Mouse (Mus musculus) heart, postnatal 0 days (tissue): ENCODE measurements around the gene Tns1. TPM values are rescaled to one million over a fixed set of nuclear protein-coding genes. Genes with fewer than 3 reads are reported as not detected.

Experiments
- ATAC-seq: fragments of 200-750 bp; cut with Nextera tagmentation; 2 replicates; pipeline ENCODE4 v1.8.0; 2017; ENCODE audit warnings: low read depth, moderate number of reproducible peaks, moderate library complexity; ENCODE audit not compliant: insufficient read depth
- DNase-seq: peaks from one replicate; pipeline ENCODE4 v3.0.0-alpha.2; 2016; ENCODE audit warnings: low spot score
- H3K27ac ChIP-seq: fragments of 300-500 bp; sonication (generic); 2 replicates; pipeline ENCODE4 v1.5.1; 2014; ENCODE audit warnings: low read depth, mild to moderate bottlenecking
- H3K27me3 ChIP-seq: fragments of 300-500 bp; sonication (generic); 2 replicates; pipeline ENCODE4 v1.6.1; 2014; ENCODE audit warnings: low read length, mixed read lengths; ENCODE audit not compliant: control insufficient read depth, insufficient read depth
- H3K36me3 ChIP-seq: fragments of 300-500 bp; sonication (generic); replicated peaks from 2 replicates; pipeline ENCODE4 v1.6.1; 2014; ENCODE audit warnings: low read length, mixed read lengths; ENCODE audit not compliant: control insufficient read depth, insufficient read depth
- H3K4me1 ChIP-seq: fragments of 300-500 bp; sonication (generic); 2 replicates; pipeline ENCODE4 v1.6.1; 2014; ENCODE audit warnings: antibody characterized with exemption; ENCODE audit not compliant: control insufficient read depth, insufficient read depth
- H3K4me2 ChIP-seq: fragments of 300-500 bp; sonication (generic); 2 replicates; pipeline ENCODE4 v1.6.1; 2014; ENCODE audit warnings: low read depth, mild to moderate bottlenecking, low read length, moderate library complexity
- H3K4me3 ChIP-seq: fragments of 300-500 bp; sonication (generic); 2 replicates; pipeline ENCODE4 v1.5.1; 2014; ENCODE audit warnings: low read depth, low read length
- H3K9ac ChIP-seq: fragments of 300-500 bp; sonication (generic); replicated peaks from 2 replicates; pipeline ENCODE4 v1.6.1; 2014; ENCODE audit warnings: low read depth, low read length, mixed read lengths
- H3K9me3 ChIP-seq: fragments of 300-500 bp; sonication (generic); replicated peaks from 2 replicates; pipeline ENCODE4 v1.6.1; 2016; ENCODE audit warnings: low read length; ENCODE audit not compliant: control insufficient read depth
- CTCF ChIP-seq: IDR thresholded peaks from 2 replicates; pipeline ENCODE4 v1.5.1; 2016; ENCODE audit warnings: antibody characterized with exemption, control low read depth, low read depth
- EP300 ChIP-seq: IDR thresholded peaks from 2 replicates; pipeline ENCODE4 v1.6.1; 2016; ENCODE audit warnings: antibody characterized with exemption, low read depth
- WGBS: fragments of 180-500 bp; shearing (Covaris S2); extraction: QIAGEN DNeasy Blood & Tissue Kit; methylation state at CpG from one replicate; pipeline ENCODE4 v1.1.7; 2014; 5-methylcytosine and 5-hydroxymethylcytosine counted together
- polyA plus RNA-seq: library from polyadenylated mRNA; unstranded; fragments of >200 nt; fragmentation: Nextera tagmentation; extraction: Ambion mirVana; gene quantifications from 2 replicates; pipeline ENCODE4 v1.2.1, GENCODE M21; 2015
- total RNA-seq: library from RNA; depleted of rRNA; stranded (reverse); fragments of >200 nt; gene quantifications from 2 replicates; pipeline ENCODE4 v1.2.3, GENCODE M21; 2014; ENCODE audit warnings: low replicate concordance

Tns1 gene
- total and polyA plus RNA-seq, 2 experiments from 2014 or later: 125 to 458 TPM

GRCm38 (mm10) chr1:74066061-74066460 lies 58.2 kb downstream of the Tns1 start:
- TF ChIP-seq EP300 (no peak), CTCF (no peak)
- ATAC-seq (0 out of 2 replicates have a peak, but pooled peaks have one; percentile 6), DNase-seq (no peak)
- Histone ChIP-seq H3K4me3 (no peak overlapping the region), H3K27ac (peak overlapping the region; percentile 18), H3K27me3 (no peaks in the 10 kb centered on the region), H3K4me1 (peaks cover 49% of the 10 kb centered on the region), H3K36me3 (no peaks in the 10 kb centered on the region; the same call in none of the 2 replicates), H3K4me2 (no peak overlapping the region), H3K9me3 (no peaks in the 10 kb centered on the region), H3K9ac (no peak overlapping the region)
- WGBS: 27% methylated on average over 5 of the region's 5 CpGs

GRCm38 (mm10) chr1:74060046-74060445 lies 64.2 kb downstream of the Tns1 start:
- ATAC-seq: no peak
- TF ChIP-seq EP300 (no peak), CTCF (no peak)
- Histone ChIP-seq H3K27ac (no peak overlapping the region), H3K4me2 (no peak overlapping the region), H3K9ac (no peak overlapping the region), H3K36me3 (no peaks in the 10 kb centered on the region; the same call in none of the 2 replicates), H3K27me3 (no peaks in the 10 kb centered on the region), H3K4me3 (no peak overlapping the region), H3K4me1 (peaks cover 24% of the 10 kb centered on the region), H3K9me3 (no peaks in the 10 kb centered on the region)
- 74% methylated on average over 6 of the region's 6 CpGs for WGBS
- DNase-seq: no peak

- DNase-seq (no peak), ATAC-seq (no peak)
- H3K9ac ChIP-seq: no peak overlapping the region
- no peaks in the 10 kb centered on the region for H3K27me3 ChIP-seq
- H3K9me3 ChIP-seq: no peaks in the 10 kb centered on the region
- H3K36me3 ChIP-seq: no peaks in the 10 kb centered on the region; the same call in none of the 2 replicates
- no peak overlapping the region for H3K4me3 ChIP-seq
- H3K4me2 ChIP-seq: no peak overlapping the region
- WGBS: 86% methylated on average over 5 of the region's 5 CpGs
- H3K27ac ChIP-seq: peak overlapping the region; percentile 26; the same call in 1 of the 2 replicates
- no peak for TF ChIP-seq EP300
- TF ChIP-seq CTCF: no peak
- peaks cover 29% of the 10 kb centered on the region for H3K4me1 ChIP-seq
Measured at GRCm38 (mm10) chr1:74059552-74059951, 64.7 kb downstream of the Tns1 start.

- H3K4me3 ChIP-seq: no peak overlapping the region
- TF ChIP-seq EP300 (no peak), CTCF (no peak)
- DNase-seq: no peak
- ATAC-seq: no peak
- no peak overlapping the region for H3K9ac ChIP-seq
- H3K27me3 ChIP-seq: no peaks in the 10 kb centered on the region
- no peak overlapping the region for H3K4me2 ChIP-seq
- 31% methylated on average over 4 of the region's 4 CpGs for WGBS
- H3K27ac ChIP-seq: no peak overlapping the region; the same call in 1 of the 2 replicates
- no peaks in the 10 kb centered on the region; the same call in none of the 2 replicates for H3K36me3 ChIP-seq
- no peaks in the 10 kb centered on the region for H3K9me3 ChIP-seq
- peaks cover 37% of the 10 kb centered on the region for H3K4me1 ChIP-seq
Measured at GRCm38 (mm10) chr1:74058771-74059170, 65.5 kb downstream of the Tns1 start.

- TF ChIP-seq CTCF: no peak
- Histone ChIP-seq H3K27ac (no peak overlapping the region), H3K4me2 (no peak overlapping the region), H3K27me3 (no peaks in the 10 kb centered on the region), H3K9ac (no peak overlapping the region), H3K36me3 (no peaks in the 10 kb centered on the region; the same call in none of the 2 replicates), H3K4me1 (peaks cover 41% of the 10 kb centered on the region), H3K9me3 (no peaks in the 10 kb centered on the region), H3K4me3 (no peak overlapping the region)
- ATAC-seq (no peak), DNase-seq (no peak)
- 71% methylated on average over 4 of the region's 4 CpGs for WGBS
Measured at GRCm38 (mm10) chr1:74058309-74058708, 65.9 kb downstream of the Tns1 start.

- Histone ChIP-seq H3K4me2 (no peak overlapping the region), H3K9ac (no peak overlapping the region), H3K36me3 (no peaks in the 10 kb centered on the region), H3K27me3 (no peaks in the 10 kb centered on the region), H3K4me3 (no peak overlapping the region), H3K4me1 (peaks cover 43% of the 10 kb centered on the region), H3K27ac (no peak overlapping the region), H3K9me3 (no peaks in the 10 kb centered on the region)
- DNase-seq (no peak), ATAC-seq (no peak)
- 78% methylated on average over 5 of the region's 5 CpGs for WGBS
- TF ChIP-seq EP300: no peak
- no peak for TF ChIP-seq CTCF
Measured at GRCm38 (mm10) chr1:74057501-74057900, 66.7 kb downstream of the Tns1 start.
